Mouse (Mus musculus) heart, embryonic 11.5 days (tissue): Measurements from ENCODE around the gene Fcrlb. TPM values are rescaled to one million over a fixed set of nuclear protein-coding genes. Genes with fewer than 3 reads are reported as not detected.

ENCODE experiments used
- ATAC-seq: fragments of 200-750 bp; cut with Nextera tagmentation; replicated peaks from 2 replicates; pipeline ENCODE4 v1.8.0; 2017; ENCODE audit warnings: moderate library complexity; ENCODE audit not compliant: insufficient number of reproducible peaks, low FRiP score, low TSS enrichment
- H3K27ac ChIP-seq: fragments of 300-500 bp; sonication (generic); 2 replicates; pipeline ENCODE4 v1.5.1; 2014; ENCODE audit warnings: mild to moderate bottlenecking, low read depth, low read length
- H3K27me3 ChIP-seq: fragments of 300-500 bp; sonication (generic); 2 replicates; pipeline ENCODE4 v1.6.1; 2014; ENCODE audit warnings: mild to moderate bottlenecking, low read length, mixed read lengths; ENCODE audit not compliant: control insufficient read depth, insufficient read depth
- H3K36me3 ChIP-seq: fragments of 300-500 bp; sonication (generic); 2 replicates; pipeline ENCODE4 v1.6.1; 2014; ENCODE audit warnings: mild to moderate bottlenecking, low read length, moderate library complexity, mixed read lengths; ENCODE audit not compliant: control insufficient read depth, insufficient read depth
- H3K4me1 ChIP-seq: fragments of 300-500 bp; sonication (generic); 2 replicates; pipeline ENCODE4 v1.6.1; 2014; ENCODE audit warnings: low read length; ENCODE audit not compliant: control insufficient read depth, insufficient read depth
- H3K4me2 ChIP-seq: fragments of 300-500 bp; sonication (generic); 2 replicates; pipeline ENCODE4 v1.6.1; 2014; ENCODE audit warnings: mild to moderate bottlenecking, moderate library complexity
- H3K4me3 ChIP-seq: fragments of 300-500 bp; sonication (generic); 2 replicates; pipeline ENCODE4 v1.5.1; 2014; ENCODE audit warnings: low read depth, low read length
- H3K9ac ChIP-seq: fragments of 300-500 bp; sonication (generic); 2 replicates; pipeline ENCODE4 v1.6.1; 2014; ENCODE audit warnings: mild to moderate bottlenecking, low read depth, low read length, moderate library complexity
- H3K9me3 ChIP-seq: fragments of 300-500 bp; sonication (generic); replicated peaks from 2 replicates; pipeline ENCODE4 v1.6.1; 2016; ENCODE audit warnings: low read length; ENCODE audit not compliant: control insufficient read depth
- WGBS: fragments of 180-500 bp; shearing (Covaris S2); extraction: QIAGEN DNeasy Blood & Tissue Kit; methylation state at CpG from one replicate; pipeline ENCODE4 v1.1.7; 2014; ENCODE audit not compliant: insufficient replicate concordance; 5-methylcytosine and 5-hydroxymethylcytosine counted together
- polyA plus RNA-seq: library from polyadenylated mRNA; unstranded; fragments of >200 nt; fragmentation: Nextera tagmentation; extraction: Ambion mirVana; gene quantifications from 2 replicates; pipeline ENCODE4 v1.2.1, GENCODE M21; 2014

Gene Fcrlb
- polyA plus RNA-seq, 1 experiment from 2014 or later, result not detected

GRCm38 (mm10) chr1:170901536-170902238, 11.1 kb downstream of the Fcrlb start:
- ATAC-seq, result 0 out of 2 replicates have a peak, but pooled peaks have one; percentile 14
- H3K36me3 ChIP-seq, result no peaks in the 10 kb centered on the region
- no peaks in the 10 kb centered on the region for H3K9me3 ChIP-seq
- no peak overlapping the region for H3K4me3 ChIP-seq
- peaks cover 22% of the 10 kb centered on the region for H3K27me3 ChIP-seq
- WGBS, result 30% methylated on average over 10 of the region's 10 CpGs
- H3K4me1 ChIP-seq, result no peaks in the 10 kb centered on the region
- H3K27ac ChIP-seq, result no peak overlapping the region
- H3K4me2 ChIP-seq, result peak overlapping the region; percentile 37
- no peak overlapping the region for H3K9ac ChIP-seq

- Histone ChIP-seq H3K36me3 (no peaks in the 10 kb centered on the region), H3K4me2 (peak overlapping the region; percentile 37), H3K27me3 (peaks cover 14% of the 10 kb centered on the region), H3K4me3 (no peak overlapping the region), H3K9ac (no peak overlapping the region), H3K9me3 (no peaks in the 10 kb centered on the region), H3K27ac (no peak overlapping the region), H3K4me1 (no peaks in the 10 kb centered on the region)
- 32% methylated on average over 10 of the region's 10 CpGs for WGBS
- no peak for ATAC-seq
Observed at GRCm38 (mm10) chr1:170900799-170901467, 11.8 kb downstream of the Fcrlb start.

- Histone ChIP-seq H3K4me2 (no peak overlapping the region), H3K9ac (no peak overlapping the region), H3K27ac (no peak overlapping the region), H3K4me3 (no peak overlapping the region), H3K27me3 (peaks cover 5% of the 10 kb centered on the region; the same call in 1 of the 2 replicates), H3K9me3 (no peaks in the 10 kb centered on the region), H3K36me3 (no peaks in the 10 kb centered on the region), H3K4me1 (no peaks in the 10 kb centered on the region)
- WGBS, result 59% methylated on average over 16 of the region's 16 CpGs
- ATAC-seq, result no peak
Observed at GRCm38 (mm10) chr1:170898413-170899075, 14.2 kb downstream of the Fcrlb start.

- no peaks in the 10 kb centered on the region for H3K36me3 ChIP-seq
- WGBS, result 75% methylated on average over 5 of the region's 5 CpGs
- no peaks in the 10 kb centered on the region for H3K9me3 ChIP-seq
- H3K9ac ChIP-seq, result no peak overlapping the region
- H3K27me3 ChIP-seq, result no peaks in the 10 kb centered on the region
- H3K27ac ChIP-seq, result no peak overlapping the region
- H3K4me3 ChIP-seq, result no peak overlapping the region
- H3K4me2 ChIP-seq, result no peak overlapping the region
- ATAC-seq, result no peak
- H3K4me1 ChIP-seq, result no peaks in the 10 kb centered on the region
Observed at GRCm38 (mm10) chr1:170896651-170897281, 16.0 kb downstream of the Fcrlb start.

- H3K4me3 ChIP-seq, result no peak overlapping the region
- no peaks in the 10 kb centered on the region for H3K27me3 ChIP-seq
- no peaks in the 10 kb centered on the region for H3K36me3 ChIP-seq
- H3K9ac ChIP-seq, result no peak overlapping the region
- no peak overlapping the region for H3K27ac ChIP-seq
- H3K9me3 ChIP-seq, result no peaks in the 10 kb centered on the region
- H3K4me1 ChIP-seq, result no peaks in the 10 kb centered on the region
- 62% methylated on average over 9 of the region's 9 CpGs for WGBS
- ATAC-seq, result no peak
- H3K4me2 ChIP-seq, result no peak overlapping the region
Observed at GRCm38 (mm10) chr1:170894603-170895602, 17.8 kb downstream of the Fcrlb start.

- Histone ChIP-seq H3K9ac (no peak overlapping the region), H3K4me3 (no peak overlapping the region), H3K27ac (no peak overlapping the region), H3K4me1 (no peaks in the 10 kb centered on the region), H3K36me3 (no peaks in the 10 kb centered on the region), H3K4me2 (no peak overlapping the region), H3K27me3 (no peaks in the 10 kb centered on the region), H3K9me3 (no peaks in the 10 kb centered on the region)
- 55% methylated on average over 1 of the region's 1 CpGs for WGBS
- ATAC-seq, result no peak
Observed at GRCm38 (mm10) chr1:170892279-170892678, 20.5 kb downstream of the Fcrlb start.

- H3K36me3 ChIP-seq, result no peaks in the 10 kb centered on the region
- 41% methylated on average over 2 of the region's 2 CpGs for WGBS
Observed at GRCm38 (mm10) chr1:170891646-170892045, 21.1 kb downstream of the Fcrlb start.

More at GRCm38 (mm10) chr1:170891646-170892045, 21.1 kb downstream of the Fcrlb start:
- no peak for ATAC-seq
- H3K9ac ChIP-seq, result no peak overlapping the region
- H3K4me3 ChIP-seq, result no peak overlapping the region
- H3K27ac ChIP-seq, result no peak overlapping the region
- H3K4me1 ChIP-seq, result no peaks in the 10 kb centered on the region
- H3K4me2 ChIP-seq, result no peak overlapping the region
- no peaks in the 10 kb centered on the region for H3K9me3 ChIP-seq
- no peaks in the 10 kb centered on the region for H3K27me3 ChIP-seq
